Mouse (Mus musculus): ENCODE results near the gene Dnaaf1. TPM values are rescaled to one million over a fixed set of nuclear protein-coding genes. Genes with fewer than 3 reads are reported as not detected.

Dnaaf1 gene
- total RNA-seq (2022) = not detected

GRCm38 (mm10) chr8:119574437-119575365 is at the start of gene Dnaaf1, which contains the start of gene Hsdl1:
Gene Dnaaf1 (plus strand): TSS chr8:119575235.
Gene Hsdl1 (minus strand): TSS chr8:119575183.
- peak; percentile 92 for DNase-seq (ENCODE audit: low spot score in 2 of 2)

- no peak for DNase-seq (ENCODE audit: low spot score in 2 of 2)
These were observed 46.3 kb upstream of the Dnaaf1 start for GRCm38 (mm10) chr8:119528762-119529161.

- DNase-seq (ENCODE audit: low spot score in 2 of 2) = no peak
These were observed 44.1 kb upstream of the Dnaaf1 start for GRCm38 (mm10) chr8:119530937-119531336.

GRCm38 (mm10) chr8:119531397-119531796 is 43.6 kb upstream of the Dnaaf1 start:
- DNase-seq (ENCODE audit: low spot score in 2 of 2) = no peak

- no peak for DNase-seq (ENCODE audit: low spot score in 2 of 2)
These were observed 43.1 kb upstream of the Dnaaf1 start for GRCm38 (mm10) chr8:119531973-119532372.

- DNase-seq (ENCODE audit: low spot score in 2 of 2) = no peak
These were observed 30.4 kb upstream of the Dnaaf1 start for GRCm38 (mm10) chr8:119544606-119545005.

- no peak for DNase-seq (ENCODE audit: low spot score in 2 of 2)
These were observed 29.9 kb upstream of the Dnaaf1 start for GRCm38 (mm10) chr8:119545180-119545579.

GRCm38 (mm10) chr8:119545791-119546190 is 29.2 kb upstream of the Dnaaf1 start:
- DNase-seq (ENCODE audit: low spot score in 2 of 2) = no peak

GRCm38 (mm10) chr8:119547019-119547691 is 27.9 kb upstream of the Dnaaf1 start:
- no peak for DNase-seq (ENCODE audit: low spot score in 2 of 2)

- DNase-seq (ENCODE audit: low spot score in 2 of 2) = no peak
These were observed 26.4 kb upstream of the Dnaaf1 start for GRCm38 (mm10) chr8:119548560-119549113.

GRCm38 (mm10) chr8:119552967-119553366 is 22.1 kb upstream of the Dnaaf1 start:
- DNase-seq (ENCODE audit: low spot score in 2 of 2) = no peak

GRCm38 (mm10) chr8:119555861-119556260 is 19.2 kb upstream of the Dnaaf1 start:
- no peak for DNase-seq (ENCODE audit: low spot score in 2 of 2)

- no peak for DNase-seq (ENCODE audit: low spot score in 2 of 2)
These were observed 17.9 kb upstream of the Dnaaf1 start for GRCm38 (mm10) chr8:119557132-119557531.

- DNase-seq (ENCODE audit: low spot score in 2 of 2) = no peak
These were observed 17.0 kb upstream of the Dnaaf1 start for GRCm38 (mm10) chr8:119557821-119558602.

GRCm38 (mm10) chr8:119558603-119559401 is 16.2 kb upstream of the Dnaaf1 start, which contains the start of gene Mbtps1:
Gene Mbtps1 (minus strand): TSS chr8:119558735.
- DNase-seq (ENCODE audit: low spot score in 2 of 2) = peak; percentile 97

GRCm38 (mm10) chr8:119559402-119559720 is 15.7 kb upstream of the Dnaaf1 start:
- no peak for DNase-seq (ENCODE audit: low spot score in 2 of 2)

GRCm38 (mm10) chr8:119563849-119564251 is 11.2 kb upstream of the Dnaaf1 start:
- no peak for DNase-seq (ENCODE audit: low spot score in 2 of 2)

GRCm38 (mm10) chr8:119566367-119566766 is 8.7 kb upstream of the Dnaaf1 start:
- no peak for DNase-seq (ENCODE audit: low spot score in 2 of 2)

GRCm38 (mm10) chr8:119568251-119568650 is 6.8 kb upstream of the Dnaaf1 start:
- DNase-seq (ENCODE audit: low spot score in 2 of 2) = no peak

- DNase-seq (ENCODE audit: low spot score in 2 of 2) = no peak
These were observed 6.1 kb upstream of the Dnaaf1 start for GRCm38 (mm10) chr8:119568951-119569350.

- DNase-seq (ENCODE audit: low spot score in 2 of 2) = no peak
These were observed 5.2 kb upstream of the Dnaaf1 start for GRCm38 (mm10) chr8:119569881-119570280.

All from gastrocnemius, adult 8-10 months (tissue).